Mouse (Mus musculus) monocyte, adult 5-6 weeks (primary cell): ENCODE measurements around the gene Naa50. TPM values are rescaled to one million over a fixed set of nuclear protein-coding genes. Genes with fewer than 3 reads are reported as not detected.

Experiments
- ATAC-seq: fragments of 153-309, 156-312 bp; replicated peaks from 2 replicates; pipeline ENCODE4 v1.8.0; 2017; ENCODE audit warnings: mild to moderate bottlenecking; ENCODE audit not compliant: low TSS enrichment, insufficient number of reproducible peaks, severe bottlenecking, poor library complexity, low FRiP score
- total RNA-seq: library from RNA; stranded (forward); fragments of 200-1000, 200-491, 200-594 nt; gene quantifications from 3 replicates; pipeline ENCODE4 v1.2.3, GENCODE M21; 2017

The Naa50 gene
- total RNA-seq, 1 experiment from 2014 or later = 72.0 TPM

- ATAC-seq = 0 out of 2 replicates have a peak, but pooled peaks have one; percentile 7
These were observed 1.2 kb upstream of the Naa50 start for GRCm38 (mm10) chr16:44138377-44138978.

- ATAC-seq = peak; percentile 82
These were observed 573 bp upstream of the Naa50 start for GRCm38 (mm10) chr16:44138979-44139535.

GRCm38 (mm10) chr16:44140186-44140787, 657 bp downstream of the Naa50 start:
- ATAC-seq = peak; percentile 66

GRCm38 (mm10) chr16:44141483-44141882, 1.9 kb downstream of the Naa50 start:
- ATAC-seq = no peak

- no peak for ATAC-seq
These were observed 9.6 kb downstream of the Naa50 start for GRCm38 (mm10) chr16:44149002-44149767.

- no peak for ATAC-seq
These were observed 14.9 kb downstream of the Naa50 start for GRCm38 (mm10) chr16:44154497-44155057.

- no peak for ATAC-seq
These were observed 19.7 kb downstream of the Naa50 start for GRCm38 (mm10) chr16:44159325-44159724.

GRCm38 (mm10) chr16:44163831-44164230, 24.2 kb downstream of the Naa50 start:
- no peak for ATAC-seq

- ATAC-seq = no peak
These were observed 25.6 kb downstream of the Naa50 start for GRCm38 (mm10) chr16:44165182-44165581.

GRCm38 (mm10) chr16:44168990-44169389, 29.4 kb downstream of the Naa50 start:
- no peak for ATAC-seq

GRCm38 (mm10) chr16:44172297-44173154, 32.9 kb downstream of the Naa50 start:
- peak; percentile 99 for ATAC-seq

- no peak for ATAC-seq
These were observed 33.7 kb downstream of the Naa50 start, which contains the start of gene Usf3 for GRCm38 (mm10) chr16:44173155-44173941. Gene Usf3, plus strand, starts transcription at chr16:44173246.

- no peak for ATAC-seq
These were observed 34.4 kb downstream of the Naa50 start for GRCm38 (mm10) chr16:44173966-44174530.

GRCm38 (mm10) chr16:44175001-44175400, 35.4 kb downstream of the Naa50 start:
- no peak for ATAC-seq

- no peak for ATAC-seq
These were observed 36.9 kb downstream of the Naa50 start for GRCm38 (mm10) chr16:44176511-44176910.

- ATAC-seq = no peak
These were observed 38.9 kb downstream of the Naa50 start for GRCm38 (mm10) chr16:44178555-44178954.

- no peak for ATAC-seq
These were observed 43.0 kb downstream of the Naa50 start for GRCm38 (mm10) chr16:44182597-44182996.
